ENCODE assay signal across 22 mouse cellular contexts in the genomic region with DNA sequence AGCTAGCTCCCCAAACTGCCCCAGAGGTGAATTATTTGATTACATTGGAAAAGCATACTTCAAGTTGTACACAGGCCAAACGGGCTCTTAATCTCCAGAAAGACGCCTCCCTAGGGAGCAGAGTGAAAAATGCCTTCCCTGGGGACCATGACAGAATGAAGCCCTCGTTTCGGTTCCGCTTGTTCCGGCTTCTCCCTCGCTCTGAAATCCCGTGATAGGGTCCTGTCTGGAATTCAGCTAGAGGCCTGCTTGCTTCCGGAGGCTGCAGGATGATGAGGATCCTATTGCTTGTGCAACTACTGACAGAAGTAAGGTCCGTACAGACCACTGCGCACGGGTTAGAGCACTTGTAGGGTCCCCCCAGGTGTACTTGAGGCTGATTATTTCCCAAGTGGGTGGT.
DNase-seq lines count a peak whose midpoint lies in the region; ATAC-seq and TF ChIP-seq lines count a peak whose summit lies in the region.
"Had no signal": no experiment of that assay in that cellular context is flagged by ENCODE, and none has a peak within 500 bp of the region (broad histone marks: within the 10 kb centered on the region; RNA-seq: fewer than 3 reads in every experiment).

No protein-coding gene starts in this region.

- no peak for ATAC-seq in kidney, postnatal 0 days (replicated peaks; ENCODE audit: low FRiP score, low read depth)
- no peak for ATAC-seq in kidney, embryonic 15.5 days (replicated peaks; ENCODE audit: low FRiP score)
- ATAC-seq in midbrain, embryonic 14.5 days (ENCODE audit: low FRiP score, low TSS enrichment): no peak
- ATAC-seq in midbrain, embryonic 15.5 days (replicated peaks): no peak
- ATAC-seq: forebrain, embryonic 14.5 days; inflammation-experienced regulatory T-cells, adult 6 months had no signal

- peaks cover 3% of the 10 kb centered on the region; the same call in 1 of the 2 replicates for H3K4me1 ChIP-seq in kidney, postnatal 0 days (replicated peaks; ENCODE audit: insufficient read depth, low read length)
- peaks cover 12% of the 10 kb centered on the region for H3K4me1 ChIP-seq in kidney, embryonic 15.5 days
- no peaks in the 10 kb centered on the region for H3K4me1 ChIP-seq in midbrain, embryonic 14.5 days (ENCODE audit: control insufficient read depth, insufficient read depth, low read length)
- no peaks in the 10 kb centered on the region for H3K4me1 ChIP-seq in midbrain, embryonic 15.5 days
- H3K4me1 ChIP-seq: embryonic facial prominence, embryonic 15.5 days; forebrain, embryonic 10.5 days; heart, embryonic 13.5 days; hindbrain, embryonic 15.5 days had no signal

- TF ChIP-seq CTCF in kidney, postnatal 0 days (IDR thresholded peaks at IDR 0.05; ENCODE audit: low read depth): no peak

- no peaks in the 10 kb centered on the region for H3K27me3 ChIP-seq in kidney, postnatal 0 days (ENCODE audit: insufficient read depth, low read length)
- no peaks in the 10 kb centered on the region for H3K27me3 ChIP-seq in kidney, embryonic 15.5 days
- no peaks in the 10 kb centered on the region for H3K27me3 ChIP-seq in midbrain, embryonic 14.5 days (ENCODE audit: control insufficient read depth, insufficient read depth, low read length)
- H3K27me3 ChIP-seq in midbrain, embryonic 15.5 days (replicated peaks): no peaks in the 10 kb centered on the region
- H3K27me3 ChIP-seq: embryonic facial prominence, embryonic 15.5 days; hindbrain, embryonic 15.5 days had no signal

- 75% methylated on average over 12 of the region's 12 CpGs for WGBS in kidney, postnatal 0 days
- 74% methylated on average over 12 of the region's 12 CpGs for WGBS in kidney, embryonic 15.5 days
- 70% methylated on average over 12 of the region's 12 CpGs for WGBS in midbrain, embryonic 14.5 days
- 63% methylated on average over 12 of the region's 12 CpGs for WGBS in midbrain, embryonic 15.5 days

- intact Hi-C loops in heart, postnatal 10 days (cut with DNase I): no loop called here
- intact Hi-C loops in heart, postnatal 36 days (cut with DNase I): no loop called here

- H3K4me2 ChIP-seq in kidney, postnatal 0 days (ENCODE audit: low read length): no peak overlapping the region
- no peak overlapping the region for H3K4me2 ChIP-seq in kidney, embryonic 15.5 days
- H3K4me2 ChIP-seq in midbrain, embryonic 14.5 days (ENCODE audit: low read length): no peak overlapping the region
- H3K4me2 ChIP-seq in midbrain, embryonic 15.5 days: no peak overlapping the region
- H3K4me2 ChIP-seq: embryonic facial prominence, embryonic 15.5 days; heart, embryonic 13.5 days; hindbrain, embryonic 15.5 days had no signal

- H3K9me3 ChIP-seq in kidney, postnatal 0 days (replicated peaks; ENCODE audit: low read length): no peaks in the 10 kb centered on the region
- no peaks in the 10 kb centered on the region for H3K9me3 ChIP-seq in kidney, embryonic 15.5 days (replicated peaks)
- no peaks in the 10 kb centered on the region for H3K9me3 ChIP-seq in midbrain, embryonic 14.5 days (ENCODE audit: control insufficient read depth, low read length)
- no peaks in the 10 kb centered on the region for H3K9me3 ChIP-seq in midbrain, embryonic 15.5 days
- H3K9me3 ChIP-seq: embryonic facial prominence, embryonic 15.5 days; forebrain, embryonic 10.5 days; heart, embryonic 13.5 days; hindbrain, embryonic 15.5 days had no signal

- no peak overlapping the region for H3K27ac ChIP-seq in kidney, postnatal 0 days
- no peak overlapping the region for H3K27ac ChIP-seq in kidney, embryonic 15.5 days
- no peak overlapping the region for H3K27ac ChIP-seq in midbrain, embryonic 14.5 days (replicated peaks; ENCODE audit: low read depth, low read length)
- no peak overlapping the region for H3K27ac ChIP-seq in midbrain, embryonic 15.5 days
- H3K27ac ChIP-seq: embryonic facial prominence, embryonic 15.5 days; forebrain, embryonic 10.5 days; gastrocnemius, adult 2 months; heart, embryonic 13.5 days; hindbrain, embryonic 15.5 days had no signal

- H3K4me3 ChIP-seq in kidney, postnatal 0 days (replicated peaks; ENCODE audit: low read depth, low read length): no peak overlapping the region
- no peak overlapping the region for H3K4me3 ChIP-seq in kidney, embryonic 15.5 days (replicated peaks)
- H3K4me3 ChIP-seq in midbrain, embryonic 14.5 days (replicated peaks; ENCODE audit: low read depth, low read length): no peak overlapping the region
- no peak overlapping the region for H3K4me3 ChIP-seq in midbrain, embryonic 15.5 days
- H3K4me3 ChIP-seq: embryonic facial prominence, embryonic 15.5 days; erythroblast, embryonic 14.5 days; forebrain, embryonic 10.5 days; gastrocnemius, adult 2 months; heart, embryonic 13.5 days; hindbrain, embryonic 15.5 days had no signal

- no peaks in the 10 kb centered on the region for H3K36me3 ChIP-seq in kidney, postnatal 0 days (ENCODE audit: insufficient read depth, low read length)
- no peaks in the 10 kb centered on the region for H3K36me3 ChIP-seq in kidney, embryonic 15.5 days
- no peaks in the 10 kb centered on the region for H3K36me3 ChIP-seq in midbrain, embryonic 14.5 days (ENCODE audit: control insufficient read depth, insufficient read depth, low read length)
- H3K36me3 ChIP-seq in midbrain, embryonic 15.5 days (replicated peaks): no peaks in the 10 kb centered on the region
- H3K36me3 ChIP-seq: embryonic facial prominence, embryonic 15.5 days; forebrain, embryonic 10.5 days; heart, embryonic 13.5 days; hindbrain, embryonic 15.5 days had no signal

- DNase-seq in heart, postnatal 10 days: peak; percentile 14 to 28
- no peak for DNase-seq in heart, postnatal 36 days
- peak; percentile 63 for DNase-seq in kidney, postnatal 0 days (ENCODE audit: low spot score)
- DNase-seq in midbrain, embryonic 14.5 days: peak; percentile 47
- DNase-seq in layer of hippocampus, adult 18-20 months (ENCODE audit: low spot score in 2 of 2): no peak
- DNase-seq: adrenal gland, adult 8-10 months; adrenal gland, postnatal 36 days; cerebellum, adult 11 months; cerebellum, adult 8-10 months; cerebellum, postnatal 14 days; embryo, embryonic 11 days; gastrocnemius, adult 2 months; gastrocnemius, postnatal 25 days had no signal

- H3K9ac ChIP-seq in kidney, postnatal 0 days (ENCODE audit: low read depth, low read length): no peak overlapping the region
- no peak overlapping the region for H3K9ac ChIP-seq in kidney, embryonic 15.5 days
- H3K9ac ChIP-seq in midbrain, embryonic 14.5 days (replicated peaks; ENCODE audit: low read length): no peak overlapping the region
- no peak overlapping the region for H3K9ac ChIP-seq in midbrain, embryonic 15.5 days
- H3K9ac ChIP-seq: embryonic facial prominence, embryonic 15.5 days; heart, embryonic 13.5 days; hindbrain, embryonic 15.5 days had no signal

Comparison
In these comparisons a context has a peak if more than half of its experiments do, and no peak if none do; other contexts are left out.
1. DNase-seq: peak in heart, postnatal 10 days (2 of 2), kidney, postnatal 0 days (single experiment) and midbrain, embryonic 14.5 days (single experiment); none in heart, postnatal 36 days (0 of 2) and layer of hippocampus, adult 18-20 months (0 of 2).